Mouse (Mus musculus): ENCODE results near the gene 4931422A03Rik.

DNA sequence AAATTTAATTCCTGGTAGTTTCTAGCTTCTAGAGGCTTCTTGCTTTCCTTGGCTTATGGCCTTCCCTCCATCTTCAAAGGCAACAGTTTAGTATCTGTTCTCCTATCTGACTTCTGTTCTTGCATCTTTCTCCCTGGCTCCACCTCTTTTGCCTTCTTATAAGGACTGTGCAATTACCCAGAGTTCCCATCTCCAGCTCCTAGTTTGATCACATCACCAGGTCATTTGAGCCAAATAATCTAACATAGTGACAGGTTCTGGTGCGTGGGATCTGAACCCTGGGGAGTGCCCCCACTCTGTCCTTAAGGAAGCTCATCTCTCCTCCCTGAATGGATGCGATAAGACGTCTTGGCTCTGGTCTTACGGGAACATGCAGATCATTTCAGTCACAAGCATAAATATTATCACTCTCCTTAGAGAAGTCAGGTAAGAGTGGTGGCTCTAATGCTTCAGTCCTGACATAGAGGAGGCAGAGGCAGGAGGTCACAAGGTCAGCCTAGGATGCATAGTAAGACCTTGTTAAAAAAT, 101.5 kb downstream of the 4931422A03Rik start:
- no peak for TF ChIP-seq CTCF (IDR thresholded peaks at IDR 0.05; ENCODE audit: low read depth)
- TF ChIP-seq EP300 (optimal IDR thresholded peaks at IDR 0.05): no peak
